Mouse (Mus musculus) midbrain, embryonic 13.5 days (tissue): ENCODE results near the gene Otub2. TPM values are rescaled to one million over a fixed set of nuclear protein-coding genes. Genes with fewer than 3 reads are reported as not detected.
"Not testable (repeated sequence)": the region's sequence is repeated elsewhere in the genome, so short reads cannot be mapped to it uniquely, and the experiment has no call there.

Experiments
- ATAC-seq: fragments of 200-750 bp; cut with Nextera tagmentation; 2 replicates; pipeline ENCODE4 v1.8.0; 2017; ENCODE audit warnings: mild to moderate bottlenecking, moderate TSS enrichment, moderate library complexity
- H3K27ac ChIP-seq: fragments of 300-500 bp; sonication (generic); 2 replicates; pipeline ENCODE4 v1.5.1; 2015; ENCODE audit warnings: inconsistent platforms, mild to moderate bottlenecking, moderate library complexity
- H3K27me3 ChIP-seq: fragments of 300-500 bp; sonication (generic); 2 replicates; pipeline ENCODE4 v1.6.1; 2015; ENCODE audit warnings: mild to moderate bottlenecking, inconsistent platforms
- H3K36me3 ChIP-seq: fragments of 300-500 bp; sonication (generic); 2 replicates; pipeline ENCODE4 v1.6.1; 2015; ENCODE audit warnings: mild to moderate bottlenecking, inconsistent platforms
- H3K4me1 ChIP-seq: fragments of 300-500 bp; sonication (generic); replicated peaks from 2 replicates; pipeline ENCODE4 v1.6.1; 2015; ENCODE audit warnings: inconsistent platforms
- H3K4me2 ChIP-seq: fragments of 300-500 bp; sonication (generic); replicated peaks from 2 replicates; pipeline ENCODE4 v1.6.1; 2015; ENCODE audit warnings: moderate library complexity, mild to moderate bottlenecking, inconsistent platforms
- H3K4me3 ChIP-seq: fragments of 300-500 bp; sonication (generic); replicated peaks from 2 replicates; pipeline ENCODE4 v1.5.1; 2015; ENCODE audit warnings: mild to moderate bottlenecking, inconsistent platforms
- H3K9ac ChIP-seq: fragments of 300-500 bp; sonication (generic); replicated peaks from 2 replicates; pipeline ENCODE4 v1.6.1; 2015; ENCODE audit warnings: mild to moderate bottlenecking, inconsistent platforms
- H3K9me3 ChIP-seq: fragments of 300-500 bp; sonication (generic); 2 replicates; pipeline ENCODE4 v1.6.1; 2016; ENCODE audit warnings: mild to moderate bottlenecking, inconsistent platforms
- WGBS: fragments of 180-500 bp; shearing (Covaris S2); methylation state at CpG from one replicate; pipeline ENCODE4 v1.1.7; 2015; 5-methylcytosine and 5-hydroxymethylcytosine counted together
- polyA plus RNA-seq: library from polyadenylated mRNA; unstranded; fragments of >200 nt; fragmentation: Nextera tagmentation; extraction: Ambion mirVana; gene quantifications from 2 replicates; pipeline ENCODE4 v1.2.1, GENCODE M21; 2015

Gene Otub2
- polyA plus RNA-seq, 1 experiment from 2014 or later, result 19.6 TPM

DNA sequence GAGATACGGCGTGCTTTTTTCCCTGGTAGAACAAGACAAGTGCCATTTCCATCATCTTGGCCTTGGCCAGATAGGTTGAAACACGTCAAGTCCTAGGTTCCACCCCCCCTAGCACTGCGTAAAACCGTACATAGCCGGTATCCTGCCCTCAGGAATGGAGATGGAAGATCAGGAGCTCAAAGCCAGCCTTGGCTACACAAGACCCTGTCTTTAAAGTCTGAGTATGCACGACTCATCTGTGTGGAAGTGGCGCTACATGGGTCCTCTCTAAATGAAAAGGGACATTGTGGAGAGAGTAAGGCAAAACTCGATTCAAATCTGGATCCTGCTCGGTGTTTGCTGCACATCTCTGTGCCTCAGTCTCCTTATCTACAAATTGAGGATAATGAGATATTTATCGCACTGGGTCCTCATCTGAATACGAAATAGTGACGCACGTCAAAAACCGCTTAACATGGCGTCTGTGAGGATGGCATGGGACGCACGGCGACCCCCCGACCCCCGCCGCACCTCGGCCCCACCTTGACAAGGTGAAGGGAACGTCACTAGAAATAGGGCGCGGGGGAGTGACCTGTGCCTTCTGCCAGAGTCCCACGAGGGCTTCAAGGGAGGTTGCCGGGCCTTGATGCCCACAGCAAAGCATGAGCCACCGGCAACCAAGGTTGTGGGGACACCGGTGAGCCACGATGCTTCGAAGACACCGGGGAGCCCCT is 36.7 kb downstream of the Otub2 start:
- 10% methylated on average over 33 of the region's 33 CpGs for WGBS
- Histone ChIP-seq H3K9ac (peak overlapping the region; percentile 90), H3K27ac (no peak overlapping the region; the same call in 1 of the 2 replicates), H3K27me3 (no peaks in the 10 kb centered on the region), H3K4me1 (peaks cover 42% of the 10 kb centered on the region), H3K4me3 (peak overlapping the region; percentile 95), H3K36me3 (peaks cover 16% of the 10 kb centered on the region), H3K9me3 (no peaks in the 10 kb centered on the region), H3K4me2 (peak overlapping the region; percentile 89)
- no peak for ATAC-seq

DNA sequence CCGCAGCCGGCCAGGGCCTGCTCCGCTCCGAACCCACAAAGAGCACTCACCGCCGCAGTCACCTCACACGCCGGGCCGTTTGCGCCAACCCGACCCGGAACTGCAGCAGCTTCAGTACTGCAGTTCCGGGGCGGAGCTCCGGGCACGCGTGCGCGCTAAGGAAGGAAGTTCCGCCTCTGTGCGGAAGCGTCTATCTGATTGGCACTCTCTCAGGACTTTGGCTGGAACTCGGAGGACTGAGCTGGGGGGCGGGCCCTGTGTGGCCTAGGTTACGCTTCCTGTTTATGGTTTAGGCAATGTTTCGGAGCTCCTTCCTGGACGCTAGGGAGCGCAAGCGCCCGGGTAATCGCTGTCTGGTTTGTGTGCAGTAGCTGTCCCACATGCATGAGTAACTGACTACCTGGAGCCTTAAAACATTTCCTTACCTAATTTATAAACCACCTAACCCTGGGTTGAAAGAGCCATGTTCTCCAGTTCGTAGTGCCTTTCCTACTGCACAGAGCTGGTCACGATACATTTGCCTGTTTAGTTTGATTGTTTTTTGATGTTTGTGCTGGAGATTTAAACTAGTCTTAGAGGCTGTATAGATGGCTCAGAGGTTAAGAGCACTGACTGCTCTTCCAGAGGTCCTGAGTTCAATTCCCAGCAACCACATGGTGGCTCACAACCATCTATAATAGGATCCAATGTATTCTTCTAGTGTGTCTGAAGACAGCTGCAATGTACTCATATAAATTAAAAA is 37.4 kb downstream of the Otub2 start, which contains the start of gene Ddx24:
TSS of gene Ddx24 (minus strand) at position 102 of the 742 bp plus-strand sequence.
- peak within 1 kb of the TSS; percentile 95 for H3K4me3 ChIP-seq
- H3K9me3 ChIP-seq, result no peaks in the 10 kb centered on the region
- WGBS, result 2% methylated on average over 33 of the region's 33 CpGs
- H3K27me3 ChIP-seq, result no peaks in the 10 kb centered on the region
- H3K4me2 ChIP-seq, result peak within 1 kb of the TSS; percentile 89
- peaks cover 16% of the 10 kb centered on the region for H3K36me3 ChIP-seq
- H3K27ac ChIP-seq, result peak within 1 kb of the TSS; percentile 56
- peaks cover 39% of the 10 kb centered on the region for H3K4me1 ChIP-seq
- peak; percentile 100 for ATAC-seq
- peak within 1 kb of the TSS; percentile 90 for H3K9ac ChIP-seq

DNA sequence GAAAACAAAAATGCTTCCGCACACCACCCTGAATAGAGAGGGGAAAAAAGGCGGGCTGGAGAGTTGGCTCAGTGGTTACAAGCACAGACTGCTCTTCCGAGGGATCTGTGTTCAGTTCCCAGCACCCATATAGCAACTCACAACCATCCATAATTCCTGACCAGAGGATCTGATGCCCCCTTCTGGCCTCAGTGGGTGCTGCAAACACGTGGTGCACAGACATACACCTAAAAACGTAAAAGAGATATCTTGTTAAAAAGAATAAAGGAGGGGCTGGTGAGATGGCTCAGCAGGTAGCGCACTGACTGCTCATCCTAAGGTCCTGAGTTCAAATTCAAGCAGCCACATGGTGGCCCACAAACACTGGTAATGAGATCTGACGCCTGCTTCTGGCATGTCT is 38.2 kb downstream of the Otub2 start:
- no peak overlapping the region for H3K4me2 ChIP-seq
- H3K27ac ChIP-seq, result no peak overlapping the region
- no peaks in the 10 kb centered on the region for H3K27me3 ChIP-seq
- H3K4me3 ChIP-seq, result no peak overlapping the region
- WGBS, result 91% methylated on average over 7 of the region's 7 CpGs
- H3K9me3 ChIP-seq, result no peaks in the 10 kb centered on the region
- peaks cover 15% of the 10 kb centered on the region for H3K36me3 ChIP-seq
- H3K9ac ChIP-seq, result no peak overlapping the region
- ATAC-seq, result no peak
- H3K4me1 ChIP-seq, result peaks cover 31% of the 10 kb centered on the region

DNA sequence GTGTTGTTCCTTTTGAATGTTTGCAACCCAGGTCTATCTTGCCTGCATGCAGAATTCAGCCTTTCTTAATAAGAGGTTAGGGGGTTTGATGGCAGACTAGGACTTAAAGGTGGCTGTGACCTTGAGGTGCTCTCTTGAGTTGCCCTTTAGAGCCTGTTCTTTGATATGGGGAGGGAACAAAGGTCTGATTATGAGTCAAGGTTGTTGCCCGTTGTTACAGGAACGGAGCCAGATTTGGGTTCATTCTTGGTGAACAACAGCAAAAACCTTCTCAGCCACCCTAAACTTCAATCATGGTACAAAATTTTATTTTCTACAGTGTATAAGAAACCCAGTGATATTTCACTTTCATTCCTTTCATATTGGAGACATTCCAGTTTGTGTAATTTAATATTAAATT is 44.9 kb downstream of the Otub2 start:
- no peak overlapping the region for H3K4me3 ChIP-seq
- no peak overlapping the region for H3K9ac ChIP-seq
- H3K36me3 ChIP-seq, result no peaks in the 10 kb centered on the region
- no peak overlapping the region for H3K27ac ChIP-seq
- ATAC-seq, result no peak
- H3K4me2 ChIP-seq, result no peak overlapping the region
- no peaks in the 10 kb centered on the region for H3K9me3 ChIP-seq
- H3K4me1 ChIP-seq, result no peaks in the 10 kb centered on the region
- WGBS, result 87% methylated on average over 2 of the region's 2 CpGs
- no peaks in the 10 kb centered on the region for H3K27me3 ChIP-seq

DNA sequence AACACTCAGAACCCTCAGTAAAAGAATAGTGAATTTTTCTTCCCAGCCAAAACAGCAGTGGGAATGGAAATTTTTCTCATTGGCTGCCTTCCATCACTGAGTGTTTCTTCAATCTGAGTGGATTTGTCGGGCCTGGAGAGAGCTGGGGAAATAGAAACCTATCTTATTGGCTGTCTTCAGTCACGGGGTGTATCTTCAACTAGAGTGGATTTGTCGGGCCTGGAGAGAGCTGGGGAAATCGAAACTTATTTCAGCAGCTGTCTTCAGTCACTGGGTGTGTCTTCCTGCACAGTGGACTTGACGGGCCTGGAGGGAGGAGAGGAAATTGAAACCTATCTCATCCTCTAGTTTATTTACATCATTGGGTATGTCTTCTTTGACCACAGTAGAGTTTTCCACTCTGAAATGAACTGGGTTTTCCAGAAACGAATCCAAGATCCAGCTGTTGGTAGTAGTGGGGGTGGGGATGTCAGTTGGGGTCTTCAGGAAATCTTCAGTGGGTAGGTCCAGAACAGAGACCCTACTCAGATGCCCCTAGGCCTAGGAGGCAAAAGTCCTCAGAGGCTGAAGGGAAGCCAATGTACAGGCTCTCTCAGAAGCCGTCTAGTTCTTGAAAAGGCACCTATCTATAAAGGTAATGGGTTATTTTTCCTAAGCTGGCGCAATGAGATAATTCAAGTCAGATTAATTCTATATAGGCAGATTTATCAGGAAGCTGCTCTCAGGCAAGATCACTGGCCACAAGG is 45.7 kb downstream of the Otub2 start, which contains the start of gene Ifi27:
TSS of gene Ifi27 (plus strand) at position 226 of the 746 bp plus-strand sequence.
- Histone ChIP-seq H3K4me2 (no peak within 1 kb of the TSS), H3K4me3 (no peak within 1 kb of the TSS), H3K9me3 (no peaks in the 10 kb centered on the region), H3K4me1 (no peaks in the 10 kb centered on the region), H3K27me3 (no peaks in the 10 kb centered on the region), H3K27ac (no peak within 1 kb of the TSS), H3K36me3 (no peaks in the 10 kb centered on the region), H3K9ac (no peak within 1 kb of the TSS)
- ATAC-seq, result no peak
- whole genome bisulfite sequencing, result 77% methylated on average over 8 of the region's 8 CpGs

DNA sequence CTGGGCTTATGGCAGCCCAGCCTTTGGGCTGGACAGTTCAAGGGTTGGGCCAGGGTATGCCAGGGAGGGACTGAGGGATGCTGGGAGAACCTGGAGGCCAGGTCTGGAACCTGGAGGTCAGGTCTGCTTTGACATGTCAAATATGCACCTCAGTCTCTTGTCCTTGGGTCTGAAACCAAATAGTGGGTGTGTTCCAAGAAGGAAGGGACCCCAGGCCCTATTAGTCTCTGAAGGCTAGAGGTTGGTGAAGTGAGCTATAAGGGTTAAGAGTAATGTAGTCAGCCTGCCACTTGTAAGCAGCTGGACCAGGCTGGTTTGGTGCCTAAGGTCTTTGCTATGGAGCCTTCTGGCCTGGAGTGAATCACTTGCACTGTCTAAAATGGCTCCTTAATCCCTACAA is 46.4 kb downstream of the Otub2 start:
- H3K36me3 ChIP-seq, result no peaks in the 10 kb centered on the region
- no peak overlapping the region for H3K4me3 ChIP-seq
- H3K27ac ChIP-seq, result no peak overlapping the region
- no peak for ATAC-seq
- no peak overlapping the region for H3K9ac ChIP-seq
- H3K4me2 ChIP-seq, result no peak overlapping the region
- H3K27me3 ChIP-seq, result no peaks in the 10 kb centered on the region
- no peaks in the 10 kb centered on the region for H3K9me3 ChIP-seq
- no peaks in the 10 kb centered on the region for H3K4me1 ChIP-seq

DNA sequence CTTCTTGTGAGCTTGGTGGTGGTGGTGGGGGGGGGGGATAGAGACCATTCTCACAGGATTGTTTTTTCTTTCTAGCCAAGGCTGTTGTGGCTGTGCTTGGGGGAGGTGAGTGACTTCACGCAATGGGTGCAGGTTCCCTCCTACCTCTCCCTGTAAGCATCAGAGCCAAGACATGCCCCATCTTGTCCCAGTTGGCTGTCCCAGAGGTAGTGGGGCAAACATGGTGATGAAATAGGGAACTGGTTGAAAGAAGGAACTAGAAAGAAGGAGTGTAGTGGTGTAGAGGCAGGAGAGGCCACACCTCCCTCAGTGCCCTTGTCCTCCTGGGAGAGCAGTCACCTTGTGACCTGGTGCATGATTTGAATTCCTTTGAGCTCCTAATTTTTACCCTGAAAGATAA is 49.1 kb downstream of the Otub2 start:
- WGBS, result 93% methylated on average over 1 of the region's 1 CpGs
- Histone ChIP-seq H3K9ac (no peak overlapping the region), H3K27ac (no peak overlapping the region)

DNA sequence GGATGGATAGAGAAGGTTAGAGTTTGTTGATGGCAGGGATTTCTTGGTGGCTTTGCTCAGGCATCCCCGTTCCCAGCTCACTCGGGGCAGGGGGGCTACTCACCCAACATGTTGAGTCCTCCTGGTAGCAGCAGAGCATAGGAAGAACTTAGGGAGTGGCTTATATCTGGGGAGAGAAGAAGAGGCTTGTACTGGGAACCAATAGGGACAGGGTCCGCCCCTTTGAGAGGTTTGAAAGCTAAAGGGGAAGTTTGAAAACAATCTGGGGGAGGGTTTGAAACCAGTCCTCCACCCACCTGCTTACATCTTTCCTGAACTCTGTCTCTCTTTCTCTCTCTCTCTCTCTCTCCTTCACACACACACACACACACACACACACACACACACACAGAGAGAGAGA is 55.0 kb downstream of the Otub2 start, which contains the start of gene Ifi27l2a:
TSS of gene Ifi27l2a (minus strand) at position 157 of the 400 bp plus-strand sequence.
- no peaks in the 10 kb centered on the region for H3K27me3 ChIP-seq
- H3K27ac ChIP-seq, result no peak within 1 kb of the TSS
- no peak for ATAC-seq
- no peak within 1 kb of the TSS for H3K9ac ChIP-seq
- no peaks in the 10 kb centered on the region for H3K9me3 ChIP-seq
- H3K36me3 ChIP-seq, result no peaks in the 10 kb centered on the region
- H3K4me3 ChIP-seq, result no peak within 1 kb of the TSS
- no peaks in the 10 kb centered on the region for H3K4me1 ChIP-seq
- 56% methylated on average over 3 of the region's 3 CpGs for WGBS
- H3K4me2 ChIP-seq, result no peak within 1 kb of the TSS

More for the DNA sequence above, 49.1 kb downstream of the Otub2 start:
- Histone ChIP-seq H3K4me3 (no peak overlapping the region), H3K4me2 (no peak overlapping the region), H3K27me3 (no peaks in the 10 kb centered on the region), H3K9me3 (no peaks in the 10 kb centered on the region), H3K36me3 (no peaks in the 10 kb centered on the region), H3K4me1 (no peaks in the 10 kb centered on the region)
- no peak for ATAC-seq

DNA sequence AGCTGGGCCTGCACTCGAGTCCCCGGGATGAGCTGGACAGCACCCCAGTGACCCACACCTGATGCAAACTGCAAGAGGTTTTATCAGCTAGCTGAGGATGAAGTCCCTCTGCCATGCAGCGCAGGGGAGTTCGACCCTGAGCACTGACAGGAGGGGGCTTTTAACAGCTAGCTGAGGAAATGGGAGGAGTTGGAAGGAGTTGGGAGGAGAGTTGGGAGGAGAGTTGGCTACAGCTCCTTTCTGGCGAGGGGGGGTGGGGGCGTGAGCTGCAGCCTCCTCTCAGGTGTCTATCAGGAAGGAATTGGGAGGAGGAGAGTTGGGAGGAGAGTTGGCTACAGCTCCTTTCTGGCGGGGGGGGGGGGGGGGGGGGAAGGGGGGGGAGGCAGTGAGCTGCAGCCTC is 55.8 kb downstream of the Otub2 start:
- not testable (repeated sequence) for H3K27me3 ChIP-seq, H3K9me3 ChIP-seq, H3K4me3 ChIP-seq, H3K27ac ChIP-seq, H3K36me3 ChIP-seq, H3K4me2 ChIP-seq, H3K4me1 ChIP-seq, ATAC-seq, H3K9ac ChIP-seq
- 37% methylated on average over 6 of the region's 7 CpGs for WGBS

DNA sequence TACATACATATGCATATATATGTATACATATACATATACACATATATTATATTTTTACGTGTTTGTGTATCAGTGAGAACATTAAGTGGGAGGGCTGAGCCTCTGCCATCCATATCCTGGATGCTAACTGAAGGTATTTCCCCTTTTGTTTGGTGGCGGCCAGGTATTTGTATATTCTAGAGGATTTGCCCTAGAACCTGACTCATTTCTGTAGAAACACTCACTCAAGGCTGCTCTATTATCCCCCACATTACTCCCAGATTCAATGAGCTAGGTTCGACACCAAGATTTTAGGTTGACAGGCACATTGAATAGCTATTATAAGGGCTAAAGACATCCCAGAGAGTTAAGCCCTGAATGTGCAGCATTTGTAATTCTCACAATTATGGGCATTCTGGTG is 56.6 kb downstream of the Otub2 start:
- Histone ChIP-seq H3K4me2 (no peak overlapping the region), H3K36me3 (no peaks in the 10 kb centered on the region), H3K9me3 (no peaks in the 10 kb centered on the region), H3K9ac (no peak overlapping the region), H3K4me1 (no peaks in the 10 kb centered on the region), H3K27me3 (no peaks in the 10 kb centered on the region), H3K4me3 (no peak overlapping the region), H3K27ac (no peak overlapping the region)
- 72% methylated on average over 3 of the region's 3 CpGs for WGBS
- ATAC-seq, result no peak

DNA sequence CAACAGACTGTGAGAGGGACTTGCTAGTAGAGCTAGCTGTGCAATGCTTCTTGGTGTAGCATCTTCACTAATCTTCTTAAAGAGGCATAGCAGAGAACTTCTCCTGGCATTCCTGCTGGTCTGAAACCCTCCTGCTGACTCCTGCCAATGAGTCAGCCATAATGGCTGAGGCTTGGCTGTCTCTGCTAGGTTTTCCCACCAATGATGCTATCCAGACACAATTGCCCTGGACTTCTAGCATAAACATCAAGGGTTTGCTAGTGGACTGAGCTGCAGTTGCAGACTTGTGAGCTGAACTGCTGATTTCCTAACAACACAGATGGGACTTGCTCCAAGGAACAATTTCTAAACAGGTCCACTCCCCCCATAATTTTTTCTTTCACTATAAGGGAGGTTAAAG is 64.9 kb downstream of the Otub2 start:
- ATAC-seq, result no peak

More for the DNA sequence above, 64.9 kb downstream of the Otub2 start:
- H3K9ac ChIP-seq, result no peak overlapping the region
- H3K4me3 ChIP-seq, result no peak overlapping the region
- no peaks in the 10 kb centered on the region for H3K4me1 ChIP-seq
- no peaks in the 10 kb centered on the region for H3K36me3 ChIP-seq
- H3K27me3 ChIP-seq, result no peaks in the 10 kb centered on the region
- no peak overlapping the region for H3K4me2 ChIP-seq
- no peak overlapping the region for H3K27ac ChIP-seq
- no peaks in the 10 kb centered on the region for H3K9me3 ChIP-seq
